Mouse (Mus musculus): ENCODE data around the gene Notch4.

Notch4 gene

GRCm38 (mm10) chr17:34569919-34570318 is 5.9 kb downstream of the Notch4 start:
- in situ Hi-C loops (cut with MboI; ENCODE audit: low sequenced_read_pairs) = no loop called here

- in situ Hi-C loops (cut with MboI; ENCODE audit: low sequenced_read_pairs) = no loop called here
Observed at GRCm38 (mm10) chr17:34571875-34572274, 7.8 kb downstream of the Notch4 start.

- in situ Hi-C loops (cut with MboI; ENCODE audit: low sequenced_read_pairs) = no loop called here
Observed at GRCm38 (mm10) chr17:34572361-34572760, 8.3 kb downstream of the Notch4 start.

GRCm38 (mm10) chr17:34576577-34576976 is 12.5 kb downstream of the Notch4 start:
- in situ Hi-C loops (cut with MboI; ENCODE audit: low sequenced_read_pairs) = no loop called here

GRCm38 (mm10) chr17:34578070-34578469 is 14.0 kb downstream of the Notch4 start:
- in situ Hi-C loops (cut with MboI; ENCODE audit: low sequenced_read_pairs) = no loop called here

GRCm38 (mm10) chr17:34582528-34582927 is 18.5 kb downstream of the Notch4 start:
- in situ Hi-C loops (cut with MboI; ENCODE audit: low sequenced_read_pairs) = no loop called here

GRCm38 (mm10) chr17:34583397-34583796 is 19.3 kb downstream of the Notch4 start:
- in situ Hi-C loops (cut with MboI; ENCODE audit: low sequenced_read_pairs) = no loop called here

GRCm38 (mm10) chr17:34583819-34584218 is 19.8 kb downstream of the Notch4 start:
- in situ Hi-C loops (cut with MboI; ENCODE audit: low sequenced_read_pairs) = no loop called here

GRCm38 (mm10) chr17:34585121-34585520 is 21.1 kb downstream of the Notch4 start:
- in situ Hi-C loops (cut with MboI; ENCODE audit: low sequenced_read_pairs) = no loop called here

- in situ Hi-C loops (cut with MboI; ENCODE audit: low sequenced_read_pairs) = no loop called here
Observed at GRCm38 (mm10) chr17:34585877-34586771, 22.1 kb downstream of the Notch4 start.

GRCm38 (mm10) chr17:34586796-34587422 is 22.8 kb downstream of the Notch4 start:
- in situ Hi-C loops (cut with MboI; ENCODE audit: low sequenced_read_pairs) = no loop called here

- in situ Hi-C loops (cut with MboI; ENCODE audit: low sequenced_read_pairs) = no loop called here
Observed at GRCm38 (mm10) chr17:34587423-34587811, 23.3 kb downstream of the Notch4 start.

GRCm38 (mm10) chr17:34587814-34588213 is 23.7 kb downstream of the Notch4 start:
- in situ Hi-C loops (cut with MboI; ENCODE audit: low sequenced_read_pairs) = no loop called here

GRCm38 (mm10) chr17:34588767-34589166 is 24.7 kb downstream of the Notch4 start:
- in situ Hi-C loops (cut with MboI; ENCODE audit: low sequenced_read_pairs) = no loop called here

- in situ Hi-C loops (cut with MboI; ENCODE audit: low sequenced_read_pairs) = no loop called here
Observed at GRCm38 (mm10) chr17:34589206-34589605, 25.1 kb downstream of the Notch4 start.

GRCm38 (mm10) chr17:34589681-34590101 is 25.6 kb downstream of the Notch4 start, which contains the start of gene Gpsm3:
Gpsm3 (plus strand) TSS chr17:34589806.
- in situ Hi-C loops (cut with MboI; ENCODE audit: low sequenced_read_pairs) = no loop called here

GRCm38 (mm10) chr17:34590154-34590987 is 26.3 kb downstream of the Notch4 start:
- in situ Hi-C loops (cut with MboI; ENCODE audit: low sequenced_read_pairs) = no loop called here

GRCm38 (mm10) chr17:34591029-34591993 is 27.2 kb downstream of the Notch4 start, which contains the start of gene Pbx2:
Pbx2 (plus strand) TSS chr17:34591266.
- in situ Hi-C loops (cut with MboI; ENCODE audit: low sequenced_read_pairs) = no loop called here

- in situ Hi-C loops (cut with MboI; ENCODE audit: low sequenced_read_pairs) = no loop called here
Observed at GRCm38 (mm10) chr17:34591994-34592375, 27.9 kb downstream of the Notch4 start.
